Mouse (Mus musculus): Measurements from ENCODE around the gene Phactr2. TPM values are rescaled to one million over a fixed set of nuclear protein-coding genes. Genes with fewer than 3 reads are reported as not detected.

Phactr2 gene
- polyA plus RNA-seq, 1 experiment from 2014 or later = 41.5 TPM

DNA sequence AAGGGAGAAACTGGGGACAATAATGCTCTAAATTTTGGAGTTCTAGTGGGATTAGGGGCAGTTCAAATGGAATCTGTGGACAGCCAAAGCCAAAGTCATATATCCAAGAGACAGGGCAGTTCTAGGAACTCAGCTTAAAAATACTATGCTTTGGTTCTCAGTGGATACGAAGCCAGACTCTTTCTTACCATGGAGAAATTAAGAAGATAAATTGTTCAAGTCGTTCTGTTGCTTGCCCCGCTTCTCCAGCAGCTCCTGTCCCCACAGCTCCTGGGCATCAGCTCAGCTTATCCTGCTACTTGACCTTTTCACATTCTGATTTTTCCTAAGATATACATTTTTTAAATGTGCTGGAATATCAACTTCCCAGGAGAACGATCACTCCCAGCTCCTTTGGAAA lies 80.2 kb downstream of the Phactr2 start:
- H3K27ac ChIP-seq (ENCODE audit: low read depth, low read length) = no peak overlapping the region

DNA sequence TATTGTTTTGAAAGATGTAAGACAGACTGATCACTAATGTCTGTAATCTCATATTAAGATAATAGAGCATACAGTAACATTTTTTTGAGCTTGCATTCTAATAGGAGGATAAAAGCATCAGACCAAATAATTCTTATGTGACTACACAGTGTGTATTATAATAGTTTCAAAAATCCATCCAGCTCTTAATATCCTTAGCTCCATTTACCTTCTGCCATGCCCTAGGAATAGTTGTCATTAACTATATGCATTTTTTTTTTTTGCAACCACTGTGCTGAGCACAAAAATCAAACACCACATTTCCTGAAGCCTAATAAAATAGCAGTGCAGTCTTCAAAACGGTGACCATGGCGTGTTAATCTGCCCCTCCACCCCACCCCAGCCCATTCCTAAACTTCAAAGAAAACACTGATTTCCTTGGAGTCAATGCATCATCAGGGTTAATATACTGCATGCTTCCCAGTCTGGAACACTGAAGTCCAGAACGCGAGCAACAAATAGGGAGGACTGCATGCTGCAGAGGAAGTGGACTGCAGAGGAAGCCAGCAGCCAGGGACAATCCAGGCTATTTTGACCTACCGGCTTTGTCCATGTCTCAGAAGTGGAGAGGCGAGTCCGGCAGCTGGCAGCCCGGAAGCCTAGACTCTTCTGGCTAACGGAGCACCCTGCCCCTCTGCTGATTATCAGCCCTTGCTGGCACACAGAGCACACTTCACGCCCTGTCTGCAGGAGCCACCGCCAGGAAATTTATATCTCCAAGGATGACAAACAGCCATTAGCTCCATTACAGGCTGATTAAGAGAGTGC lies 85.9 kb downstream of the Phactr2 start:
- under 1% methylated on average over 11 of the region's 11 CpGs for WGBS
- Histone ChIP-seq H3K9ac (ENCODE audit: low read depth, low read length) (peak overlapping the region; percentile 46; the same call in 1 of the 2 replicates), H3K36me3 (ENCODE audit: control insufficient read depth, insufficient read depth, low read length) (no peaks in the 10 kb centered on the region), H3K4me1 (ENCODE audit: control insufficient read depth, insufficient read depth, low read length) (peaks cover 14% of the 10 kb centered on the region; the same call in 1 of the 2 replicates), H3K4me3 (ENCODE audit: low read length) (peak overlapping the region; percentile 19; the same call in 1 of the 2 replicates), H3K9me3 (ENCODE audit: control insufficient read depth, low read length) (no peaks in the 10 kb centered on the region), H3K27ac (ENCODE audit: low read depth, low read length) (peak overlapping the region; percentile 63), H3K27me3 (ENCODE audit: control insufficient read depth, insufficient read depth, low read length) (no peaks in the 10 kb centered on the region), H3K4me2 (replicated peaks; ENCODE audit: low read depth, low read length) (peak overlapping the region; percentile 40)
- peak; percentile 80 for ATAC-seq (ENCODE audit: low FRiP score, low TSS enrichment)

More for the DNA sequence above, 80.2 kb downstream of the Phactr2 start:
- 45% methylated on average over 4 of the region's 4 CpGs for WGBS
- no peak for ATAC-seq (ENCODE audit: low FRiP score, low TSS enrichment)
- Histone ChIP-seq H3K4me2 (replicated peaks; ENCODE audit: low read depth, low read length) (no peak overlapping the region), H3K4me1 (ENCODE audit: control insufficient read depth, insufficient read depth, low read length) (peaks cover 9% of the 10 kb centered on the region; the same call in 1 of the 2 replicates), H3K27me3 (ENCODE audit: control insufficient read depth, insufficient read depth, low read length) (no peaks in the 10 kb centered on the region), H3K4me3 (ENCODE audit: low read length) (no peak overlapping the region), H3K9ac (ENCODE audit: low read depth, low read length) (no peak overlapping the region), H3K36me3 (ENCODE audit: control insufficient read depth, insufficient read depth, low read length) (no peaks in the 10 kb centered on the region), H3K9me3 (ENCODE audit: control insufficient read depth, low read length) (no peaks in the 10 kb centered on the region)

DNA sequence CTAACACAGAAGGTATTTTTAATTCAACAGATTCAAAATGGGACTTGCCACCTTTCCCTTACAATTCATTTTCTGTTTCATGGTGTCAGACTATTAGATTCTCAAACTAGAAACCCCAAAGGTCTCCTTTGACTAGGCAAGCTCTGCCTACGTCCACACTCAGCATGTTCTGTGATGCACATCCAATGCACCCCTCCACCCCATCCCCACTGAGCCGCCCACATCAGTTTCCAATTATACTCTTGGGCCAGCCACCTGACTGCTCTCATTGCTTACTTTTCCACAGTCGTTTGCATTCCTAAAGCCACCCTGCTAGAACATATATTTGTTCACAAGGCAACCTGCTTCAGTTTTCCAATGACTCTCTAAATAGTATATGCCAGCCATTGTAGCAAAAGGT lies 89.3 kb downstream of the Phactr2 start:
- H3K27me3 ChIP-seq (ENCODE audit: control insufficient read depth, insufficient read depth, low read length) = no peaks in the 10 kb centered on the region
- H3K4me1 ChIP-seq (ENCODE audit: control insufficient read depth, insufficient read depth, low read length) = peaks cover 13% of the 10 kb centered on the region; the same call in 1 of the 2 replicates
- no peak overlapping the region for H3K4me2 ChIP-seq (replicated peaks; ENCODE audit: low read depth, low read length)
- H3K36me3 ChIP-seq (ENCODE audit: control insufficient read depth, insufficient read depth, low read length) = no peaks in the 10 kb centered on the region
- no peaks in the 10 kb centered on the region for H3K9me3 ChIP-seq (ENCODE audit: control insufficient read depth, low read length)
- ATAC-seq (ENCODE audit: low FRiP score, low TSS enrichment) = no peak
- 63% methylated on average over 3 of the region's 3 CpGs for WGBS
- H3K9ac ChIP-seq (ENCODE audit: low read depth, low read length) = no peak overlapping the region
- H3K4me3 ChIP-seq (ENCODE audit: low read length) = no peak overlapping the region
- no peak overlapping the region for H3K27ac ChIP-seq (ENCODE audit: low read depth, low read length)

DNA sequence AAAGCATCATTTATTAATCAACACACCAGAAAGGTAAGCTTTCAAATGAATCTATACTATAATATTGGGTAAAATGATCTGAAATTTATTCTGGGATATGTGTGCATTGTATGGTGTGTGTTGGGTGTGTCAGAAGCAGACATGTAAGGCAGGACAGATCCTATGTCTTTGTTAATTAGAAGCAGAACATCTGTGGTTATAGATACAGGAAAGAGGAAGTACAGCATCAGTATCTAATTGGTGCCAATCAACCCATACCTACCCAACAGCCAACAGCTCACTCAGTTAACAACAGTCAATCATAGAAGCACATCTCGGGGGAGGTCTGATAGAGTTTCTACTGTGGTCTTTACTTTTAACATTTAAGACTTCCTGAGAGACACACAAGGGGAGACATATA lies 96.3 kb downstream of the Phactr2 start:
- Histone ChIP-seq H3K9ac (ENCODE audit: low read depth, low read length) (no peak overlapping the region), H3K9me3 (ENCODE audit: control insufficient read depth, low read length) (no peaks in the 10 kb centered on the region), H3K27me3 (ENCODE audit: control insufficient read depth, insufficient read depth, low read length) (no peaks in the 10 kb centered on the region), H3K4me2 (replicated peaks; ENCODE audit: low read depth, low read length) (no peak overlapping the region), H3K4me3 (ENCODE audit: low read length) (no peak overlapping the region), H3K36me3 (ENCODE audit: control insufficient read depth, insufficient read depth, low read length) (no peaks in the 10 kb centered on the region), H3K4me1 (ENCODE audit: control insufficient read depth, insufficient read depth, low read length) (peaks cover 17% of the 10 kb centered on the region), H3K27ac (ENCODE audit: low read depth, low read length) (peak overlapping the region; percentile 75; the same call in 1 of the 2 replicates)
- ATAC-seq (ENCODE audit: low FRiP score, low TSS enrichment) = no peak
- WGBS = 68% methylated on average over 1 of the region's 1 CpGs

DNA sequence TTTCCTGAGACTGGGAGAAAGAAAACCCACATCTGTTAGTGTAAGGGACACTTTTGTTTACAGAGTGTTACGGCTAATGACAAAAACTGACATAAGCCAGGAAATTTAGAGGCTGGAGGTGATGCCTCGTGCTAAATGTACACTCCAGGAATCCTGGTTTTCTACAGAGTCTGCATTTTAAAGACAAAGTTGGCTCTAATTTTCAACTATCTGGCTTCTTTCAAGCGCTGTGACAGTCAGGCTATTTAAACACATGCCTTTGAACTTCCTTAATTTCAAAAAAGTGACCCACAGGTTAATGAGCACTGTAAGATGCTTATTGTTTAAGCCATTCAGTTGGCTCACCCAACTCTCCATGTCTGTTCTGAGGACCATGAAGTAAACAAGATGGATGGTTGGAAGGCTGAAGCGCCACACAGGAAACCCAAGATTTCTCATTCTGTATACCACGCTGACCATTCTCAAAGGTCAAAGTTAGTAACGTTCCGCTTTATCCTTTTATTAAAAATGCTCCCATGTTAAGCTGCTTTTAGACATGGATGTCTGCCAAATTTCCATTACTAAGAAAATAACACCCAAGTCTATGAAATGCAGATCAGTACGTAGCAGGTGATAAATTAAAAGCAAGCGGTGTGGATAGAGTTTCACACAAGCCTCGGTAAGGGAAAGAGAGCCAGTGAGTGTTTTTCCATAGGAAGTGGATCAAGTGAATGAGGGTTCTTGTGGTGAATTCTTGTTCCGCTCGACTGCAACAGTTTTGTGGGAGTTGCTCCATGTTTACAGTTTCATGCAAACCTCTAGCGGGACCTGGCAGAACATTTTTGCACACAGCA lies 97.6 kb downstream of the Phactr2 start:
- ATAC-seq (ENCODE audit: low FRiP score, low TSS enrichment) = peak; percentile 89
- H3K4me3 ChIP-seq (ENCODE audit: low read length) = no peak overlapping the region
- no peaks in the 10 kb centered on the region for H3K27me3 ChIP-seq (ENCODE audit: control insufficient read depth, insufficient read depth, low read length)
- no peaks in the 10 kb centered on the region for H3K9me3 ChIP-seq (ENCODE audit: control insufficient read depth, low read length)
- WGBS = 18% methylated on average over 13 of the region's 13 CpGs
- no peak overlapping the region for H3K9ac ChIP-seq (ENCODE audit: low read depth, low read length)
- H3K36me3 ChIP-seq (ENCODE audit: control insufficient read depth, insufficient read depth, low read length) = no peaks in the 10 kb centered on the region
- peak overlapping the region; percentile 75; the same call in 1 of the 2 replicates for H3K27ac ChIP-seq (ENCODE audit: low read depth, low read length)
- H3K4me1 ChIP-seq (ENCODE audit: control insufficient read depth, insufficient read depth, low read length) = peaks cover 17% of the 10 kb centered on the region
- no peak overlapping the region for H3K4me2 ChIP-seq (replicated peaks; ENCODE audit: low read depth, low read length)

DNA sequence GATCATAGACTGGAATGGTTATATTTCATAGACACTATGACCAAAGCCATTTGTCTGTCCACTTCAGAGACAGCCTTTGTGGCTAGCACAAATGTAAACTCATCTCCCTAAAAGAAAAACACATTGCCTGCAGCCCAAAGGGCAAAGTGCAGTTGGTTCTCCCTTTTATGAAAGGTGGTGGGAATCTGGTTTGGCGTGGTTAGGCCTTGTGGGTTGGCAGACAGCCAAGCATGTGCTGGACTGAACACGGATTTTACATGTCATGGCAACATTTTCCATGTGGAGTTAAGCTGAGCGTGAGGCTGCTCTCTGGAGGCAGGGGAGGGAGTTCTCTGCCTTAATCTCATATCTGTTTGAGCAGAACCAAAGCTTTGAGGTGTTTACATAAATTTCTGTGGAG lies 98.4 kb downstream of the Phactr2 start:
- no peak overlapping the region for H3K4me3 ChIP-seq (ENCODE audit: low read length)
- no peaks in the 10 kb centered on the region for H3K27me3 ChIP-seq (ENCODE audit: control insufficient read depth, insufficient read depth, low read length)
- H3K9me3 ChIP-seq (ENCODE audit: control insufficient read depth, low read length) = no peaks in the 10 kb centered on the region
- H3K36me3 ChIP-seq (ENCODE audit: control insufficient read depth, insufficient read depth, low read length) = no peaks in the 10 kb centered on the region
- WGBS = 19% methylated on average over 3 of the region's 3 CpGs
- H3K4me2 ChIP-seq (replicated peaks; ENCODE audit: low read depth, low read length) = no peak overlapping the region
- ATAC-seq (ENCODE audit: low FRiP score, low TSS enrichment) = peak; percentile 43; the same call in 1 of the 2 replicates
- peaks cover 17% of the 10 kb centered on the region for H3K4me1 ChIP-seq (ENCODE audit: control insufficient read depth, insufficient read depth, low read length)
- H3K9ac ChIP-seq (ENCODE audit: low read depth, low read length) = no peak overlapping the region
- peak overlapping the region; percentile 75; the same call in 1 of the 2 replicates for H3K27ac ChIP-seq (ENCODE audit: low read depth, low read length)

DNA sequence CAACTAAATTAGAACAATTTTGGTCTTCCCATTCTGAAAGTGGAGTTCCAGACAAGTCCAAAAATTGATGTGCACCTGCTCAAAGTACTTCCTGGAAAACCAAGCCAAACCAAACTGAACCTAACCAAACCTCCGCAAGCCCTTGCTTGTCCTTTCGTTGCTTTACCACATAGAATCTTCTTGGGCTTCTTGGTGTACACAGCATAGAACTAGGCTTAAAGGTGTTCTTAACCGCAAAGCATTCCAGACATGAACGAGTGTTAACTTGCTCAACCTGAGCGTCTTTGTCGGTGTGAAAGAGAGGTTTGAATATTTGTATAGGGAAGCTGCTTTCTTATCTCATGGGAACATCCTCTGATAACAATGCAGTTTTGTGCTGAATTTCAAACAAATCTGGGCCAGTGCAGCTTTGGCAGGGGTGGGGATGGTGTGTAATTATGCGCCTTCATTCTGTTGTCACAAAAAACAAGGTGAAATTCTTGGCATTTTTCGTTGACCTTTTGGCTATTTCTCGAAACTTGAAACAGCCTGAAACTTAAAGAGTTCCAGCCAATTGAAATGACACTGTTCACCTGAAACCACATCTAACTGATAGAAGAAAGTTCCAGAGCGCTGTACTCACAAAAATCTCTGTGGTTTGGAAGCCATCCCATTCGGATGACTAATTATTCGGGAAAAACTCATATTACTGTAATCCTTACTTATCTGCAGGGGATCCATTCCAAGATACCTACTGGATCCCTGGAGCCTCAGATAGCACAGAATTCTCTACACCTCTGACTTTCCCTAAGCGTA lies 104.4 kb downstream of the Phactr2 start:
- Histone ChIP-seq H3K9ac (ENCODE audit: low read depth, low read length) (no peak overlapping the region), H3K27me3 (ENCODE audit: control insufficient read depth, insufficient read depth, low read length) (no peaks in the 10 kb centered on the region), H3K4me2 (replicated peaks; ENCODE audit: low read depth, low read length) (no peak overlapping the region), H3K4me1 (ENCODE audit: control insufficient read depth, insufficient read depth, low read length) (no peaks in the 10 kb centered on the region), H3K27ac (ENCODE audit: low read depth, low read length) (no peak overlapping the region), H3K9me3 (ENCODE audit: control insufficient read depth, low read length) (no peaks in the 10 kb centered on the region), H3K4me3 (ENCODE audit: low read length) (no peak overlapping the region), H3K36me3 (ENCODE audit: control insufficient read depth, insufficient read depth, low read length) (no peaks in the 10 kb centered on the region)
- no peak for ATAC-seq (ENCODE audit: low FRiP score, low TSS enrichment)
- 82% methylated on average over 13 of the region's 13 CpGs for WGBS

DNA sequence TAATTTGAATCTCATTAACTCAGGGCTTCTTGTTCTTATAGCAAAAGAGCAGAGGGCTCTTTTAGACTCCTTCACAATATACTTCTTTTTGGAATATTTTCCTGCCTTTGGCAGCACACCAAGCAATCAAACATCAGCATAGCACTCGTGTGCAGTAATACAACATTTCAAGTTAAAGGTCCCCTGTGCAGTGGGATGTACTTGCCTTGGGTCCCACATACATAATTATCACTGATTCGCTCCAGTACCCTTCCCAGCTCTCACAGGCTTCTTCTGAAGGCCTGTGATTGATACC lies 110.0 kb downstream of the Phactr2 start:
- ATAC-seq (ENCODE audit: low FRiP score, low TSS enrichment) = no peak
- Histone ChIP-seq H3K9ac (ENCODE audit: low read depth, low read length) (no peak overlapping the region), H3K4me2 (replicated peaks; ENCODE audit: low read depth, low read length) (no peak overlapping the region), H3K36me3 (ENCODE audit: control insufficient read depth, insufficient read depth, low read length) (no peaks in the 10 kb centered on the region), H3K9me3 (ENCODE audit: control insufficient read depth, low read length) (no peaks in the 10 kb centered on the region), H3K27me3 (ENCODE audit: control insufficient read depth, insufficient read depth, low read length) (no peaks in the 10 kb centered on the region), H3K27ac (ENCODE audit: low read depth, low read length) (no peak overlapping the region; the same call in 1 of the 2 replicates), H3K4me1 (ENCODE audit: control insufficient read depth, insufficient read depth, low read length) (no peaks in the 10 kb centered on the region; the same call in 1 of the 2 replicates), H3K4me3 (ENCODE audit: low read length) (no peak overlapping the region)
- 67% methylated on average over 2 of the region's 2 CpGs for WGBS

Data from kidney, embryonic 14.5 days (tissue).